Mouse (Mus musculus): ENCODE measurements around the gene Cacna1f.
A peak's percentile ranks its signal among the peaks of the same experiment; 100 is the strongest.

The Cacna1f gene

DNA sequence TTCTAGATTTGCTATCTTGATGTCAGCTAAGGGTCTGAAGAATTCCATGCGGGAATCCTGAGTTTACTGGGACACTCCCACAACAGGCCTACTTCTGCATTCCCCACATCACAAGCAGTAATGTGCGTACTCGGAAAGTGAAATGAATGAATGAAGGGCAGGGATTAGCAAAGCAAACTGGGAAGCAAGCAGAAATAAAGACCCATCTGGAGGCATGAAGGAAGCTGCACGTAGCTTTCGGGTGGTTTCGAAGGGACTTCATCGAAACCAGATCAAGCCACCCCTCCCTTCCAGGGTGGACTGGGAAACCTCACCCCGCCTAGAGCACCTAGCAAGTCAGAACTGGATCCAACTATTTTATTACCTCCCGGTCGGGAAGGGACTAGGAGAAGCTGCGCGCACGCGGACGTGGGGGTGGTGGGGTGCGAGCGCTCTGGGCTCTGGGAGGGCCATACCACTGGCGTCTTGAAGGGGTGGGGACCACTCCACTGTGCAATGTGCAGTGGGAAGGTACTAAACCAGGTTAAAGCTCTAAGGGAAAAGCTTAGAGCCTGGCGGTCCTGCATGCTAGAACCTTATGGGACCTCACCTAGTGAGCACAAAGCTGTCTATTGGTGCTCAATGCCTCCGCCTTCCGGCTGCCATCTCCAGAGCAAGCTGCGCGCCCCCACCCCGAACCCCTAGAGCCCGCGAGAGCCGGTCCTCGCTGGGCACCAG lies 67.6 kb downstream of the Cacna1f start:
- DNase-seq (ENCODE audit: low read depth) = no peak

DNA sequence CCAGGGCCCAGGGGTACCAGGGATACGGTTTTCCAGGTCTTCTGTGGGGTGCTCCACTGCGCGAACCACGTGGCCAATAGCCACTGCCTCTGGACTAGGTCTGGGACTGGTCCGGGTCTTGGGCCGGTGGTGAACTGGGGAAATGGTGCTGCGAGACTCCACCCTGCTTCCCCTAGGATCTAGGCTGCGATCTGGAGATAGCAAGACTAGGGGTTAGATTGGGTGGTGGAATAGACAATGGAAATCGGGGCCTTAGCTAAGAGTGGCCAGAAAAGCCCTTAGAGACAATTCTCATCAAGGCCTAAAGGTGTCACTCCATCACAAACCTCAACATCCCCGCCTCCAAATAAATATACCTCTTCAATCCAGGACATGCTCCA lies 68.1 kb downstream of the Cacna1f start:
- no peak for DNase-seq (ENCODE audit: low read depth)

GRCm38 (mm10) chrX:7678986-7679385 lies 72.1 kb downstream of the Cacna1f start:
- no peak for DNase-seq (ENCODE audit: low read depth)

GRCm38 (mm10) chrX:7679405-7680056 lies 72.6 kb downstream of the Cacna1f start:
- peak; percentile 75 for DNase-seq (ENCODE audit: low read depth)

DNA sequence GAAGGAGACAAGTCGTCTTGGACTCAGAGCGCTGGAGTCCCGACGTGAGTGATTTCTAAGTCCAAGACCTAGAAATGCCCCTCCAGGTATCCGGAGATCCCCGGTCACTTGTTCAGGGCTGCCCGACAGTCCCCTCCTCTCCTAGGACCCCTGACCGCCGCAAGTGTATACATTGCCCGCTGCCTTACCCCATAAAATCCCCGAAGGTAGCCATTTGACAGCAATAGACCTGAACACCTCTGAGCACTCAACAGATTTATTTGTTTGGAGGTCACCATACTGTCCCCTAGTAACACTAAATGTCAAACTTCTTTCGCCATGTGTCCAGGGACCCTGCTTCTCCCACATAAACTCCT lies 73.2 kb downstream of the Cacna1f start:
- DNase-seq (ENCODE audit: low read depth) = no peak

DNA sequence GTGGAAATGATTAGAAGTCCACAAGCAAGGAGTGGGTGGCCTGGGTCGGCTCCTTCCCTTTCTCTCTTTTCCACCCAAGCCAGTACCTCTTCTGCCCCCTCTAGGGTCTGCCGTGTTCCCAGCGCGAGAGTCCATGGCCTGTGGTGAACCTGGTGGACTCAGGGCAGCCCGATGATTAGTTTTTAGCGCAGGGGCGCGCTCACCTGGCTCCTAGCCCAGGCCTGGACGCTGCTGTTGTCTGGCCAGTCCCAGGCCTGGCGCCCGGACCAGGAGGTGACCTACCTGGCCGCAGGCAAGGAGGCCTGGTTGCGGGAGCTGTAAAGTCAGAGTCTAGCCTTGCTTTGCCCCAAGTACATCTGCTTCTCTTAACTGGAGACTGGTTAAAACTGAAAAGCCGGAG lies 74.0 kb downstream of the Cacna1f start, which contains the start of gene Magix:
Gene Magix, minus strand, starts transcription at position 388 of the 400 bp plus-strand sequence.
- DNase-seq (ENCODE audit: low read depth) = no peak

Data from c-Kit-positive CD71-negative TER-119-negative erythroid progenitor cells, embryonic 14.5 days (primary cell).